Mouse (Mus musculus) forebrain, postnatal 0 days (tissue): ENCODE results near the gene Plekhh2. TPM values are rescaled to one million over a fixed set of nuclear protein-coding genes. Genes with fewer than 3 reads are reported as not detected.

ENCODE experiments used
- ATAC-seq: fragments of 200-750 bp; cut with Nextera tagmentation; 2 replicates; pipeline ENCODE4 v1.8.0; 2017; ENCODE audit warnings: mild to moderate bottlenecking, moderate library complexity
- DNase-seq: peaks from one replicate; pipeline ENCODE4 v3.0.0-alpha.2; 2015
- H3K27ac ChIP-seq: fragments of 300-500 bp; sonication (generic); 2 replicates; pipeline ENCODE4 v1.5.1; 2014; ENCODE audit warnings: low read depth, mild to moderate bottlenecking, antibody characterized with exemption, low read length, moderate library complexity, mixed read lengths
- H3K27me3 ChIP-seq: fragments of 300-500 bp; sonication (generic); 2 replicates; pipeline ENCODE4 v1.6.1; 2014; ENCODE audit warnings: mild to moderate bottlenecking, low read length, mixed read lengths; ENCODE audit not compliant: insufficient read depth
- H3K36me3 ChIP-seq: fragments of 300-500 bp; sonication (generic); 2 replicates; pipeline ENCODE4 v1.6.1; 2014; ENCODE audit warnings: mild to moderate bottlenecking, moderate library complexity; ENCODE audit not compliant: insufficient read depth
- H3K4me1 ChIP-seq: fragments of 300-500 bp; sonication (generic); 2 replicates; pipeline ENCODE4 v1.6.1; 2014; ENCODE audit warnings: antibody characterized with exemption; ENCODE audit not compliant: insufficient read depth
- H3K4me2 ChIP-seq: fragments of 300-500 bp; sonication (generic); 2 replicates; pipeline ENCODE4 v1.6.1; 2014; ENCODE audit warnings: low read depth, mild to moderate bottlenecking, moderate library complexity
- H3K4me3 ChIP-seq: fragments of 300-500 bp; sonication (generic); 2 replicates; pipeline ENCODE4 v1.5.1; 2014; ENCODE audit warnings: low read depth, low read length, mixed read lengths
- H3K9ac ChIP-seq: fragments of 300-500 bp; sonication (generic); 2 replicates; pipeline ENCODE4 v1.6.1; 2014; ENCODE audit warnings: mild to moderate bottlenecking
- H3K9me3 ChIP-seq: fragments of 300-500 bp; sonication (generic); 2 replicates; pipeline ENCODE4 v1.6.1; 2016; ENCODE audit warnings: low read length
- CTCF ChIP-seq: sonication (generic); IDR thresholded peaks from 2 replicates; pipeline ENCODE4 v1.5.1; 2016; ENCODE audit warnings: antibody characterized with exemption, control low read depth, low read depth
- WGBS: fragments of 180-500 bp; shearing (Covaris S2); extraction: QIAGEN DNeasy Blood & Tissue Kit; methylation state at CpG from one replicate; pipeline ENCODE4 v1.1.7; 2014; 5-methylcytosine and 5-hydroxymethylcytosine counted together
- polyA plus RNA-seq: library from polyadenylated mRNA; unstranded; fragments of >200 nt; fragmentation: Nextera tagmentation; extraction: Ambion mirVana; gene quantifications from 2 replicates; pipeline ENCODE4 v1.2.1, GENCODE M21; 2015
- total RNA-seq: library from RNA; depleted of rRNA; stranded (reverse); fragments of >200 nt; gene quantifications from 2 replicates; pipeline ENCODE4 v1.2.3, GENCODE M21; 2014

Plekhh2 gene
- total and polyA plus RNA-seq, 2 experiments from 2014 or later, result 1.0 to 3.1 TPM

DNA sequence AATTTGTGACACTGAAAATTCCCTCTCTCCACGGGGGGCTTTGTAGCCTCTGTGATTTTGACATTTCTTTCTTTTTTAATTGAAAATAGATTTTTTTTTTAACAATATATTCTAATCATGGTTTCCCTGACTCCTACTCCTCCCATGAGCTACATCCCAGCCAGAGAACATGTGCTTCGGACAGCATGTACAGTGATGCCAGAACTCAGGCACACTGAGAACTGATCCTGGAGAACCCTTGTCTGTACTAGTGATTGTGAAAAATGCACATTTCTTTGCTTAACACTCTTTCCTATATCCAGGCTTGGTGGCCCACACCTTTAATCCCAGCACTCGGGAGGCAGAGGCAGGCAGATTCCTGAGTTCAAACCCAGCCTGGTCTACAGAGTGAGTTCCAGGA, 28.9 kb upstream of the Plekhh2 start:
- no peak for TF ChIP-seq CTCF
- WGBS, result 88% methylated on average over 3 of the region's 3 CpGs
- Histone ChIP-seq H3K27me3 (no peaks in the 10 kb centered on the region), H3K9me3 (no peaks in the 10 kb centered on the region), H3K36me3 (no peaks in the 10 kb centered on the region), H3K4me2 (no peak overlapping the region), H3K4me3 (no peak overlapping the region), H3K27ac (no peak overlapping the region), H3K4me1 (no peaks in the 10 kb centered on the region), H3K9ac (no peak overlapping the region)
- DNase-seq (no peak), ATAC-seq (no peak)

DNA sequence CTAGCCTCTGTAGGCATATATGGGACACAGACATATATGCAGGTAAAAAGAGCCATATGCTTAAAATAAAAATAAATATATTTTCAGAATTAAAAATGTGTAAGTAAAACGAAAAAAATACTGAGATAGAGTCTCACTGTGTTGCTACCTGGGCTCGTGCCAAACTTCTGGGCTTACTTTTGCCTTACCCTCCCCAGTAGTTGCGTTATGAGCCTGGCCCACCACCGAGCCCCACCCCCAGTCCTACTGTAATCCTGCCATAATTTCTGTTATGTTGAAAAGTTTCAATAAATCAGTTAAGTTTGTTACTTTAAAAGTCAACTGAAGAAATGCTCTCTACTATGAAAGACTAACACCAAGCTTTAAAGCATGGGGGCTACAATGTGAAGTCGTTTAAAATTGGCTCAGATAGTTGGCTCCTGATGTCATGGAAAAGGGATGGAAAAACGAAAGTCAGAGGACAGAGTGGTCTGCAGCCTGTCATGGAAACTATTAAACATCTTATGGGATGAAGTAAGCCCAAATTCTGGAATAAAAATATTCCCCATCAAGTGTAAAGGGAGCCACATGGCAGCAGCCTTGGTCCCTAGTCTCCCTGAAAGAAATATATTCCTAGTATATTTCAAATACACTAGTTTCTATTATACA, 27.9 kb upstream of the Plekhh2 start:
- Histone ChIP-seq H3K4me2 (no peak overlapping the region), H3K9me3 (no peaks in the 10 kb centered on the region), H3K4me1 (no peaks in the 10 kb centered on the region), H3K4me3 (no peak overlapping the region), H3K27ac (no peak overlapping the region), H3K36me3 (no peaks in the 10 kb centered on the region), H3K27me3 (no peaks in the 10 kb centered on the region), H3K9ac (no peak overlapping the region)
- no peak for DNase-seq
- WGBS, result 69% methylated on average over 6 of the region's 6 CpGs
- no peak for TF ChIP-seq CTCF
- no peak for ATAC-seq

DNA sequence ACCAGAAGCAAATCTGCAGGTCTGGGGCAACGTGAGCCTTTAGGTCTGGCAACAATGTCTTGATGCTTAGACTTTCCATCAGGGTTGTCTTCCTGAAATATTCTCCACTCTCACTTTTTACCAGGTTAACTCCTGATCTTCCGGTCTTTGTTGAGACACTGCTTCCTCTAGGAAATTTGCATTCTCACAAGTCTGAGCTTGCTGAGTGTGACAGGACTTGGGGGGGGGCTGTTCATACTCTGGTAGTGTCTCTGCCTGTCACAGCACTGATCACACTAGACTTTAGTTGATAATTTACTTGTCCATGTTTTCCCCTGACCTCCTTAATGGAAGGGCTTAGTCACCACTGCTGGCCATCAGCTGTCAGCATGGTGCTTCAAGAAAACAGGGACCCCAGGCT, 24.3 kb upstream of the Plekhh2 start:
- no peaks in the 10 kb centered on the region for H3K27me3 ChIP-seq
- no peak overlapping the region for H3K4me2 ChIP-seq
- no peaks in the 10 kb centered on the region for H3K4me1 ChIP-seq
- no peak overlapping the region for H3K27ac ChIP-seq
- DNase-seq (no peak), ATAC-seq (no peak)
- no peak for TF ChIP-seq CTCF
- H3K36me3 ChIP-seq, result no peaks in the 10 kb centered on the region
- H3K9ac ChIP-seq, result no peak overlapping the region
- H3K4me3 ChIP-seq, result no peak overlapping the region
- no peaks in the 10 kb centered on the region for H3K9me3 ChIP-seq
- 83% methylated on average over 2 of the region's 2 CpGs for WGBS

DNA sequence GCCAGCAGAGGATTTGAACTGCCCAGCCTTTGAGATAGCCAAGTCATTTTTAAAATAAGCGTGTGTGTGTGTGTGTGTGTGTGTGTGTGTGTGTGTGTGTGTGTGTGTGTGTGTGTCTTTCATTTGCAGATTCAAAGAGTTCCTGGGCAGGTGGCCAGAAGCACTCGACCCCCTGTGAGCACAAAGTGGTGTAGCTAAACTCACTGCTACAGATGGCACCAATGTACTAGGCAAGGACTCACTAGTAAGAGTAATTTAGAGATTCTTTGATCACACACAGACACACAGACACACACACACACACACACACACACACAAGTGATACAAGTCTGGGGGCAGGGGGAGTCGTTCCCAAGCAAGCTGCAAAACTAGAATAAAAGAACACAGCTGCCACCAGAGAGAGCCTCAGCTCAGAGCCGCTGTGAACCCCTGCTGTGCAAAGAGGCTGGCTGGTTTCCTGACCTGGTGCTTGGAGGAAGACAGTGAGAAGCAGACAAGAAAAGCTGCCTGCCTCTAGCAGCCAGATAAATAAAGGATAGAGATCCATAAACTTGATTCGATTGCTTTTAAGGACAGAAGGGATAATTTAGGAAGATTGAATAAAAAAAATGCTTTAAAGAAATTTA, 19.3 kb upstream of the Plekhh2 start:
- Histone ChIP-seq H3K4me1 (no peaks in the 10 kb centered on the region), H3K4me3 (no peak overlapping the region), H3K9ac (no peak overlapping the region), H3K36me3 (no peaks in the 10 kb centered on the region), H3K27ac (no peak overlapping the region), H3K4me2 (no peak overlapping the region), H3K27me3 (no peaks in the 10 kb centered on the region), H3K9me3 (no peaks in the 10 kb centered on the region)
- WGBS, result 17% methylated on average over 5 of the region's 5 CpGs
- TF ChIP-seq CTCF, result no peak
- no peak; the same call in 1 of the 2 replicates for ATAC-seq
- peak; percentile 25 for DNase-seq

DNA sequence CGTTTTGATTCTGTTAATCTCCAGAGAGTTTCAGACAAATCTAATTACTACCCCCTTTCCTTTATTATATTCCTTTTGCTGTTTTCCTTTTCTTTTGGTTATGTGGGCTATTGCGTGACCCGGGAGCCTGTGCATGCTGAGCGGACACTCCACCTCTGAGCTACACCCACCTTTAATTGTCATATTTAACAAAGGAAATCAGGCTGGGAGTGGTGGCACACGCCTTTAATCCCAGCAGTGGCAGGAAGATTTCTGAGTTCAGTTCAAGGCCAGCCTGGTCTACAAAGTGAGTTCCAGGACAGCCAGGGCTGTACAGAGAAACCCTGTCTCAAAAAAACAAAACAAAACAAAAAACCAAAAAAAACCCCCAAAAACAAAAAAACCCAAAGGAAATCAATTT, 14.7 kb upstream of the Plekhh2 start:
- H3K4me3 ChIP-seq, result no peak overlapping the region
- ATAC-seq, result no peak

DNA sequence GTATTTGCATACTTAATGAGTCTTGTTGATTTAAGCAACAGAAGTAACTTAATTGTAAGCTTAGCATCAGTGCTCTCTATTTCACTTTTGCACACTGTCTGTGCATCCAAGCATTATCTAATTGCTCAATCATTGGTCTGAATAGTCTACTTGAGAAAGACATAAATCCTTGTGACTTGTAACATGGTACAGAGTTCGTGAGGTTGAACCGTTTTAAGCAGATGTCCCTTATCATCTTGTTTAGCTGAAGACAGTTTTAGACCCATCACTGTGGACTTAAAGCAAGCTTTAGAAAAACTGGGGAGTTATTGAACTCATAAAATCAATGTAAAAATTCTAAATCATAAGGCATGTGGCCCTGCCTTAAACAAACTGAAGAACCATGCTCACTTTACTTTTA, 14.1 kb upstream of the Plekhh2 start:
- H3K9me3 ChIP-seq, result no peaks in the 10 kb centered on the region
- H3K27me3 ChIP-seq, result no peaks in the 10 kb centered on the region
- 63% methylated on average over 2 of the region's 2 CpGs for WGBS
- H3K36me3 ChIP-seq, result no peaks in the 10 kb centered on the region
- TF ChIP-seq CTCF, result no peak
- H3K9ac ChIP-seq, result no peak overlapping the region
- ATAC-seq (no peak), DNase-seq (no peak)
- H3K4me2 ChIP-seq, result no peak overlapping the region
- no peaks in the 10 kb centered on the region for H3K4me1 ChIP-seq
- H3K4me3 ChIP-seq, result no peak overlapping the region
- H3K27ac ChIP-seq, result no peak overlapping the region

More for the DNA sequence above, 14.7 kb upstream of the Plekhh2 start:
- H3K9me3 ChIP-seq, result no peaks in the 10 kb centered on the region
- H3K27me3 ChIP-seq, result no peaks in the 10 kb centered on the region
- H3K27ac ChIP-seq, result no peak overlapping the region
- H3K9ac ChIP-seq, result no peak overlapping the region
- no peak for DNase-seq
- H3K36me3 ChIP-seq, result no peaks in the 10 kb centered on the region
- H3K4me1 ChIP-seq, result no peaks in the 10 kb centered on the region
- 81% methylated on average over 5 of the region's 5 CpGs for WGBS
- no peak for TF ChIP-seq CTCF
- no peak overlapping the region for H3K4me2 ChIP-seq

DNA sequence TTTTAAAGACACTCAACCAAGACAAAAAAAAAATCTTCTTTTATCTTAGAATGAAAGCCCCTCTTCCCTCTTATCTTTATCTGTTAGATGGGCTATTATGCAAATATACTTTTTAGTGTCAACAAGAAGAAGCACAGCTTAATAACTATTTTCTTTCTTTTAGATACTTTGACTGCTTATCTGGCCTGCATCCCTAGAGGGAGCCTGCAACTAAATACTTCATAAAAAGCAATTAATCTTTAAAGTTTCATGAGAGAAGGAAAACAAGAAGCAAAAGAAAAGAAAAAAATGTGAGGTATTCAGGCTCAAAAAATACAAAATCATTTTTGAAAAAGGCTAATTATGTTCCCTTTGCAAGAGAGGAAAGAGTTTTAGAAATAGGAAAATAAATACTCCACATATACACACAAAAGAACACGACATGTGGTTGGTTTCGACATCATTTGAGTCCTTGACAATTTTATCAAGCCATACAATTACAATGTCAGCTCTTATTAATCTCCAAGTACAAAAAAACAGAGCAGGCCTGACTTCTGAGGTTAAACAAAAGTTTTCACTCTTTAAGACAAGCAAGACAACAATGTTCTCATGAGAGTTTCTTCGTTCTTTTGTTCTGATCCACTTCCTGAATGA, 13.6 kb upstream of the Plekhh2 start:
- Histone ChIP-seq H3K27me3 (no peaks in the 10 kb centered on the region), H3K4me2 (no peak overlapping the region), H3K4me3 (no peak overlapping the region), H3K27ac (no peak overlapping the region), H3K9me3 (no peaks in the 10 kb centered on the region), H3K36me3 (no peaks in the 10 kb centered on the region), H3K9ac (no peak overlapping the region), H3K4me1 (no peaks in the 10 kb centered on the region)
- WGBS, result 54% methylated on average over 3 of the region's 3 CpGs
- DNase-seq (no peak), ATAC-seq (no peak; the same call in 1 of the 2 replicates)
- TF ChIP-seq CTCF, result no peak
